Mouse (Mus musculus): Measurements from ENCODE around the gene Per2. TPM values are rescaled to one million over a fixed set of nuclear protein-coding genes. Genes with fewer than 3 reads are reported as not detected.

Gene Per2
- polyA plus RNA-seq, 1 experiment from 2014 or later: 3.6 TPM

- WGBS: 73% methylated on average over 6 of the region's 7 CpGs
- no peak for ATAC-seq (ENCODE audit: low FRiP score, low read depth)
- Histone ChIP-seq H3K4me2 (replicated peaks) (no peak overlapping the region), H3K4me1 (no peaks in the 10 kb centered on the region), H3K27ac (no peak overlapping the region), H3K27me3 (replicated peaks) (no peaks in the 10 kb centered on the region), H3K36me3 (peaks cover 26% of the 10 kb centered on the region; the same call in 1 of the 2 replicates), H3K9me3 (peaks cover 5% of the 10 kb centered on the region; the same call in 1 of the 2 replicates), H3K9ac (no peak overlapping the region), H3K4me3 (no peak overlapping the region)
Measured at GRCm38 (mm10) chr1:91442350-91442990, 16.7 kb downstream of the Per2 start.

GRCm38 (mm10) chr1:91441855-91442254 is 17.3 kb downstream of the Per2 start:
- Histone ChIP-seq H3K27me3 (replicated peaks) (no peaks in the 10 kb centered on the region), H3K4me3 (no peak overlapping the region), H3K9me3 (no peaks in the 10 kb centered on the region), H3K4me2 (replicated peaks) (no peak overlapping the region), H3K9ac (no peak overlapping the region), H3K4me1 (no peaks in the 10 kb centered on the region), H3K27ac (no peak overlapping the region), H3K36me3 (peaks cover 21% of the 10 kb centered on the region; the same call in 1 of the 2 replicates)
- no peak for ATAC-seq (ENCODE audit: low FRiP score, low read depth)
- 85% methylated on average over 3 of the region's 3 CpGs for WGBS

- Histone ChIP-seq H3K9ac (no peak overlapping the region), H3K27ac (no peak overlapping the region), H3K27me3 (replicated peaks) (no peaks in the 10 kb centered on the region), H3K4me1 (no peaks in the 10 kb centered on the region; the same call in 1 of the 2 replicates), H3K36me3 (peaks cover 20% of the 10 kb centered on the region; the same call in 1 of the 2 replicates), H3K9me3 (no peaks in the 10 kb centered on the region), H3K4me3 (no peak overlapping the region), H3K4me2 (replicated peaks) (no peak overlapping the region)
- 89% methylated on average over 8 of the region's 8 CpGs for WGBS
- no peak for ATAC-seq (ENCODE audit: low FRiP score, low read depth)
Measured at GRCm38 (mm10) chr1:91439776-91440175, 19.3 kb downstream of the Per2 start.

GRCm38 (mm10) chr1:91437573-91437972 is 21.6 kb downstream of the Per2 start:
- Histone ChIP-seq H3K36me3 (peaks cover 3% of the 10 kb centered on the region; the same call in 1 of the 2 replicates), H3K4me3 (no peak overlapping the region), H3K27ac (no peak overlapping the region), H3K4me1 (no peaks in the 10 kb centered on the region; the same call in 1 of the 2 replicates), H3K4me2 (replicated peaks) (no peak overlapping the region), H3K9me3 (no peaks in the 10 kb centered on the region), H3K27me3 (replicated peaks) (no peaks in the 10 kb centered on the region), H3K9ac (no peak overlapping the region)
- 81% methylated on average over 7 of the region's 7 CpGs for WGBS
- ATAC-seq (ENCODE audit: low FRiP score, low read depth): no peak

GRCm38 (mm10) chr1:91437083-91437400 is 22.1 kb downstream of the Per2 start:
- Histone ChIP-seq H3K9me3 (no peaks in the 10 kb centered on the region), H3K27me3 (replicated peaks) (no peaks in the 10 kb centered on the region), H3K9ac (no peak overlapping the region), H3K4me2 (replicated peaks) (no peak overlapping the region), H3K4me1 (no peaks in the 10 kb centered on the region; the same call in 1 of the 2 replicates), H3K4me3 (no peak overlapping the region), H3K36me3 (peaks cover 7% of the 10 kb centered on the region; the same call in 1 of the 2 replicates), H3K27ac (no peak overlapping the region)
- 91% methylated on average over 3 of the region's 3 CpGs for whole genome bisulfite sequencing
- no peak for ATAC-seq (ENCODE audit: low FRiP score, low read depth)

- Histone ChIP-seq H3K36me3 (peaks cover 7% of the 10 kb centered on the region; the same call in 1 of the 2 replicates), H3K27ac (no peak overlapping the region), H3K4me1 (no peaks in the 10 kb centered on the region; the same call in 1 of the 2 replicates), H3K4me2 (replicated peaks) (no peak overlapping the region), H3K27me3 (replicated peaks) (no peaks in the 10 kb centered on the region), H3K9me3 (no peaks in the 10 kb centered on the region), H3K9ac (no peak overlapping the region), H3K4me3 (no peak overlapping the region)
- WGBS: 81% methylated on average over 6 of the region's 6 CpGs
- no peak for ATAC-seq (ENCODE audit: low FRiP score, low read depth)
Measured at GRCm38 (mm10) chr1:91436380-91437082, 22.6 kb downstream of the Per2 start.

- H3K27me3 ChIP-seq (replicated peaks): no peaks in the 10 kb centered on the region
- WGBS: 89% methylated on average over 13 of the region's 13 CpGs
Measured at GRCm38 (mm10) chr1:91435606-91436130, 23.5 kb downstream of the Per2 start.

GRCm38 (mm10) chr1:91434905-91435304 is 24.2 kb downstream of the Per2 start:
- no peaks in the 10 kb centered on the region for H3K27me3 ChIP-seq (replicated peaks)
- no peaks in the 10 kb centered on the region for H3K9me3 ChIP-seq
- H3K36me3 ChIP-seq: peaks cover 7% of the 10 kb centered on the region; the same call in 1 of the 2 replicates
- no peak overlapping the region for H3K4me2 ChIP-seq (replicated peaks)
- no peak for ATAC-seq (ENCODE audit: low FRiP score, low read depth)
- H3K27ac ChIP-seq: no peak overlapping the region
- H3K4me1 ChIP-seq: no peaks in the 10 kb centered on the region; the same call in 1 of the 2 replicates
- no peak overlapping the region for H3K9ac ChIP-seq
- H3K4me3 ChIP-seq: no peak overlapping the region
- 93% methylated on average over 8 of the region's 8 CpGs for WGBS

More at GRCm38 (mm10) chr1:91435606-91436130, 23.5 kb downstream of the Per2 start:
- ATAC-seq (ENCODE audit: low FRiP score, low read depth): no peak
- 0 out of 2 replicates have a peak overlapping the region, but pooled peaks have one; percentile 9 for H3K9ac ChIP-seq
- no peak overlapping the region for H3K4me2 ChIP-seq (replicated peaks)
- peaks cover 7% of the 10 kb centered on the region; the same call in 1 of the 2 replicates for H3K36me3 ChIP-seq
- H3K4me3 ChIP-seq: no peak overlapping the region
- H3K9me3 ChIP-seq: no peaks in the 10 kb centered on the region
- no peak overlapping the region for H3K27ac ChIP-seq
- H3K4me1 ChIP-seq: no peaks in the 10 kb centered on the region; the same call in 1 of the 2 replicates

GRCm38 (mm10) chr1:91430761-91431160 is 28.4 kb downstream of the Per2 start:
- Histone ChIP-seq H3K9ac (no peak overlapping the region), H3K36me3 (peaks cover 11% of the 10 kb centered on the region; the same call in 1 of the 2 replicates), H3K27ac (no peak overlapping the region), H3K9me3 (no peaks in the 10 kb centered on the region), H3K27me3 (replicated peaks) (no peaks in the 10 kb centered on the region), H3K4me2 (replicated peaks) (no peak overlapping the region), H3K4me1 (no peaks in the 10 kb centered on the region), H3K4me3 (no peak overlapping the region)
- no peak for ATAC-seq (ENCODE audit: low FRiP score, low read depth)
- 87% methylated on average over 7 of the region's 7 CpGs for WGBS

GRCm38 (mm10) chr1:91429212-91429611 is 29.9 kb downstream of the Per2 start:
- H3K4me3 ChIP-seq: no peak overlapping the region
- no peak overlapping the region for H3K9ac ChIP-seq
- no peak overlapping the region for H3K27ac ChIP-seq
- H3K4me1 ChIP-seq: no peaks in the 10 kb centered on the region
- no peaks in the 10 kb centered on the region for H3K27me3 ChIP-seq (replicated peaks)
- no peak for ATAC-seq (ENCODE audit: low FRiP score, low read depth)
- peaks cover 13% of the 10 kb centered on the region for H3K36me3 ChIP-seq
- no peaks in the 10 kb centered on the region for H3K9me3 ChIP-seq
- 93% methylated on average over 10 of the region's 10 CpGs for WGBS
- no peak overlapping the region for H3K4me2 ChIP-seq (replicated peaks)

- peak; percentile 65; the same call in 1 of the 2 replicates for ATAC-seq (ENCODE audit: low FRiP score, low read depth)
- Histone ChIP-seq H3K36me3 (peaks cover 13% of the 10 kb centered on the region), H3K9ac (no peak overlapping the region), H3K4me1 (no peaks in the 10 kb centered on the region), H3K4me3 (no peak overlapping the region), H3K4me2 (replicated peaks) (no peak overlapping the region), H3K27me3 (replicated peaks) (no peaks in the 10 kb centered on the region), H3K27ac (no peak overlapping the region), H3K9me3 (no peaks in the 10 kb centered on the region)
- 48% methylated on average over 4 of the region's 4 CpGs for WGBS
Measured at GRCm38 (mm10) chr1:91428614-91429013, 30.5 kb downstream of the Per2 start.

- H3K4me2 ChIP-seq (replicated peaks): no peak overlapping the region
- H3K27me3 ChIP-seq (replicated peaks): no peaks in the 10 kb centered on the region
- H3K27ac ChIP-seq: no peak overlapping the region
- H3K9me3 ChIP-seq: no peaks in the 10 kb centered on the region
- H3K36me3 ChIP-seq: peaks cover 9% of the 10 kb centered on the region
- no peak overlapping the region for H3K4me3 ChIP-seq
- H3K4me1 ChIP-seq: no peaks in the 10 kb centered on the region
- 88% methylated on average over 9 of the region's 9 CpGs for WGBS
- H3K9ac ChIP-seq: no peak overlapping the region
- ATAC-seq (ENCODE audit: low FRiP score, low read depth): no peak
Measured at GRCm38 (mm10) chr1:91426397-91426796, 32.7 kb downstream of the Per2 start.

All from neural tube, embryonic 12.5 days (tissue).